Mouse (Mus musculus): ENCODE data around the gene Skiv2l. TPM values are rescaled to one million over a fixed set of nuclear protein-coding genes. Genes with fewer than 3 reads are reported as not detected.

The Skiv2l gene
- total and polyA plus RNA-seq, 3 experiments: 34.9 to 47.0 TPM; not detected in 1

DNA sequence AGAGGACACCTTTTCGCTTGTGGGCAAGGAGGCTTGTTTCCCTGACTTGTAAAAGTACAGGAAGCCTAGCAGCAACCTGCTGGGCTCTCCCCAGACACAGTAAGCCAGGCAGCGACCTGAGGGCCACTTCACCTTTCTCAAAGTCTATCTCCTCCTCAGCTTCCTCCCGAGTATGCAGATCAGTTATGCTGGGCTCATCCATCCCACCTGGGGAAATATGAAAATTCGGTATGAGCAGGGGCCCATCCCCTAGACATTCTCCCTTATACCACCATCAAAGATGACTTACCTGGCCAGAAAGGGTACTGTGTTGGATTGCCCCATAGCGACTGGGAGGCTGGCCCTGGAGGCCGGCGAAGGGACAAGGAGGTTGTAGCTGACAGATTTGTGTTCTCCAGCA, 2.4 kb downstream of the Skiv2l start:
- Histone ChIP-seq H3K27me3 (ENCODE audit: control insufficient read depth in 1 of 2, insufficient read depth in 2 of 2, low read length in 2 of 2) (no peaks in the 10 kb centered on the region), H3K27ac (ENCODE audit: control insufficient read depth, low read depth, low read length) (no peak overlapping the region), H3K4me1 (ENCODE audit: control insufficient read depth in 1 of 2, insufficient read depth in 2 of 2, low read length in 2 of 2) (peaks cover 0 to 3% of the 10 kb centered on the region in 2 experiments; a peak in 2 of 4 replicates), H3K9ac (ENCODE audit: control insufficient read depth, low read depth, low read length, poor library complexity, severe bottlenecking) (no peak overlapping the region), H3K9me3 (replicated peaks; ENCODE audit: insufficient read depth, low read length) (no peaks in the 10 kb centered on the region), H3K79me2 (ENCODE audit: control insufficient read depth, insufficient read depth, low read length, poor library complexity) (peaks cover 15% of the 10 kb centered on the region), H3K36me3 (ENCODE audit: control insufficient read depth in 1 of 2, insufficient read depth in 2 of 2, low read length in 2 of 2) (peaks cover 1 to 5% of the 10 kb centered on the region in 2 experiments), H3K4me3 (ENCODE audit: control insufficient read depth in 1 of 2, insufficient read depth in 1 of 2, low read depth in 2 of 2, low read length in 2 of 2) (no peak overlapping the region)
- DNase-seq (ENCODE audit: low read depth, low spot score): no peak
- no peak for TF ChIP-seq TAL1 (IDR thresholded peaks at IDR 0.05; ENCODE audit: low read length)
- no peak for TF ChIP-seq BHLHE40 (IDR thresholded peaks at IDR 0.05; ENCODE audit: borderline replicate concordance, low read depth, low read length)
- TF ChIP-seq GABPA (IDR thresholded peaks at IDR 0.05; ENCODE audit: low read depth, low read length): no peak
- TF ChIP-seq USF2 (IDR thresholded peaks at IDR 0.05; ENCODE audit: borderline replicate concordance in 1 of 2, insufficient read depth in 1 of 2, low read depth in 1 of 2, low read length in 2 of 2): no peak
- TF ChIP-seq GATA1 (IDR thresholded peaks at IDR 0.05; ENCODE audit: low read depth, low read length): no peak
- no peak for TF ChIP-seq SMC3 (IDR thresholded peaks at IDR 0.05; ENCODE audit: low read depth, low read length)
- TF ChIP-seq NRF1 (IDR thresholded peaks at IDR 0.05; ENCODE audit: insufficient read depth, low read depth, low read length, poor library complexity, severe bottlenecking): no peak
- TF ChIP-seq TBP (IDR thresholded peaks at IDR 0.05; ENCODE audit: low read depth, low read length): no peak
- no peak for TF ChIP-seq ZNF384 (IDR thresholded peaks at IDR 0.05; ENCODE audit: low read depth, low read length)

DNA sequence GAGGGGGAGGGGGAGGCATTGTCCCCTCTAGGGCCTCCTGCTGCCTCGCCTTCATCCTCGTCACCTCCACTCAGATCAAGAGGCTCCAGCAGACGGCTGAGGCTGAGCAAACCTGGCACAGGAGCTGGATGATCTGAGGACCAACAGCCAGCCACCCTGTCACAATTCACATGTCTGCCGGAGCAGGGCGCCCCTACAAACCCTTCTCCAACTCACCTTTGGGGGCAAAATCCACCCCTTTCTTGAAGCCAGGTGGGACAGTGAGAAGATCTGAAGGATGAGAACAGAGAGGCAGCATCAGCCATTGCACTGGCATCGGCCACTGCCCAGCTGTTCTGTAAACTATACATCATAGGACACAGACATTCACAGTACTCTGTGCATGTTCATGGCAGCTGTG, 2.8 kb downstream of the Skiv2l start:
- Histone ChIP-seq H3K4me1 (ENCODE audit: control insufficient read depth in 1 of 2, insufficient read depth in 2 of 2, low read length in 2 of 2) (peaks cover 0 to 3% of the 10 kb centered on the region in 2 experiments; a peak in 2 of 4 replicates), H3K27ac (ENCODE audit: control insufficient read depth, low read depth, low read length) (no peak overlapping the region), H3K4me3 (ENCODE audit: control insufficient read depth in 1 of 2, insufficient read depth in 1 of 2, low read depth in 2 of 2, low read length in 2 of 2) (no peak overlapping the region), H3K9me3 (replicated peaks; ENCODE audit: insufficient read depth, low read length) (no peaks in the 10 kb centered on the region), H3K9ac (ENCODE audit: control insufficient read depth, low read depth, low read length, poor library complexity, severe bottlenecking) (no peak overlapping the region), H3K27me3 (ENCODE audit: control insufficient read depth in 1 of 2, insufficient read depth in 2 of 2, low read length in 2 of 2) (no peaks in the 10 kb centered on the region), H3K79me2 (ENCODE audit: control insufficient read depth, insufficient read depth, low read length, poor library complexity) (peaks cover 15% of the 10 kb centered on the region), H3K36me3 (ENCODE audit: control insufficient read depth in 1 of 2, insufficient read depth in 2 of 2, low read length in 2 of 2) (peaks cover 1 to 5% of the 10 kb centered on the region in 2 experiments)
- DNase-seq (ENCODE audit: low read depth, low spot score): no peak
- TF ChIP-seq UBTF (IDR thresholded peaks at IDR 0.05; ENCODE audit: borderline replicate concordance, insufficient read depth, low read depth, low read length) (no peak), TBP (IDR thresholded peaks at IDR 0.05; ENCODE audit: low read depth, low read length) (no peak), SIN3A (IDR thresholded peaks at IDR 0.05; ENCODE audit: low read length) (no peak), SMC3 (IDR thresholded peaks at IDR 0.05; ENCODE audit: low read depth, low read length) (no peak), MXI1 (IDR thresholded peaks at IDR 0.05; ENCODE audit: low read depth, low read length) (no peak), TAL1 (IDR thresholded peaks at IDR 0.05; ENCODE audit: low read length) (no peak), NRF1 (IDR thresholded peaks at IDR 0.05; ENCODE audit: insufficient read depth, low read depth, low read length, poor library complexity, severe bottlenecking) (no peak), MAZ (IDR thresholded peaks at IDR 0.05; ENCODE audit: low read depth, low read length) (no peak), MAX (IDR thresholded peaks at IDR 0.05; ENCODE audit: low read length) (no peak), JUND (IDR thresholded peaks at IDR 0.05; ENCODE audit: low read depth, low read length) (no peak), EP300 (IDR thresholded peaks at IDR 0.05; ENCODE audit: low read depth in 1 of 2, low read length in 2 of 2) (no peak), ZNF384 (IDR thresholded peaks at IDR 0.05; ENCODE audit: low read depth, low read length) (no peak), USF1 (IDR thresholded peaks at IDR 0.05; ENCODE audit: low read depth, low read length) (no peak), RCOR1 (IDR thresholded peaks at IDR 0.05; ENCODE audit: low read depth, low read length) (no peak), MYC (IDR thresholded peaks at IDR 0.05; ENCODE audit: low read depth, low read length) (no peak), TCF12 (IDR thresholded peaks at IDR 0.05; ENCODE audit: low read depth, low read length) (no peak), CTCF (IDR thresholded peaks at IDR 0.05 in 2 of 3, conservative IDR thresholded peaks at IDR 0.05 in 1 of 3; ENCODE audit: control insufficient read depth in 1 of 3, insufficient read depth in 1 of 3, low read depth in 2 of 3, low read length in 3 of 3, poor library complexity in 1 of 3, severe bottlenecking in 1 of 3) (no peak), HCFC1 (IDR thresholded peaks at IDR 0.05; ENCODE audit: low read depth, low read length) (no peak), ZMIZ1 (IDR thresholded peaks at IDR 0.05; ENCODE audit: low read depth, low read length) (no peak)
